Mouse (Mus musculus): ENCODE data around the gene Gm5148.
A peak's percentile ranks its signal among the peaks of the same experiment; 100 is the strongest.

Gene Gm5148

DNA sequence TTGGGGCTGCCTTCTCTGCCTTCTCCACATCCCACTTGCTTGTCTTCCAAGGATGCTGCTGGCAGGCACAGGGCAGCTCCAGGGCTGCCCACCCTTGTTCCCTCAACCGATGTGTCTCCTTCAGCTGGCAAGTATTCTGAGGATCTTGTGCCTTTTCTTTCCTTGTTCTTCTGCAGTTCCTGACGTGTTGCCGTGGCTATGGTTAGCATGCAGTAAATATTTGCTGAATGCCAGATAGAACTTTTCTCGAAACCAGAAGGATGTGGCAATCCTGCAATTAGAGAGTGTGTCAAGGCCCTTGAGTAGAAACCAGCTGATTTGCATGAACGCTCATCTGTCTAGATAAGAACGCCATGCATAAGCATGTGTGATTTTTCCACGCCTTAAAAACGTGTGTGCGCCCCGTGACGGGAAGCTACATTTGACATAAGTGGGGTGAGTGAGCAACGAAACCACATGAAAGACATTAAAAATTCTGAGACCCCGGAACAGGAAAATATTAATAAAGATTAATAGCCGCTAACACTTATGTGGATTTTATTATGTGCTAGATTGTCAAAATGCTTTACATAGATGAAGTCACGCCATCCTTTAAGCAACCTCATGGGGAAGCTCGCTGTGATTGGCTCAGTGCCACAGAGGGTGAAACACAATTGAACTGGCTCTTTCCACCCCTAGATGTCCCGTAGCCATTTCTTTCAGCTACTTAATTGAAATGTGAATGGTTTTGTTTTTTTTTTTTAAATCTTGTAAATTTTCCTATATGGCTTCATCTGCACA, 14.1 kb upstream of the Gm5148 start:
- DNase-seq (ENCODE audit: low read depth, low spot score) = no peak

GRCm38 (mm10) chr3:37737407-37737806, 13.1 kb upstream of the Gm5148 start:
- no peak for DNase-seq (ENCODE audit: low read depth, low spot score)

DNA sequence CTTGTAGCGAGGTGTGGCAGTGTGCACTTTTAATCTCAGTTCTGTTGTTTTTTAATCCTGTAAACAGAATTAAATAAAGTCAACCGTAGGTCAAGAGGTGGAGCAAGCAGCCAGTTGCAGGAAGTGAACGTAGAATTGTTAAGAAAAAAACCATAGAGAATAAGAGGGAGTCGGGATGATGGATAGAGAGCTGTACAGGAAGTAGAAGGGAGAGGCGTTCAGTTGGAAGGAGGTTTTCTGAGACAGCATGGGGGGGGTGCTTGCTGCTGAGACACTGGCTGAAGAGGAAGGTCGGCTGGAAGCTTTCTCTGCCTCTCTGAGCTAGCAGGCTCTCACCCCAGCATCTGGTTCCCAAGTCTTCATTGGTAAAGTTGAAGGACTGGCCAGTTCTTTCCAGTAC, 10.9 kb upstream of the Gm5148 start:
- no peak for DNase-seq (ENCODE audit: low read depth, low spot score)

DNA sequence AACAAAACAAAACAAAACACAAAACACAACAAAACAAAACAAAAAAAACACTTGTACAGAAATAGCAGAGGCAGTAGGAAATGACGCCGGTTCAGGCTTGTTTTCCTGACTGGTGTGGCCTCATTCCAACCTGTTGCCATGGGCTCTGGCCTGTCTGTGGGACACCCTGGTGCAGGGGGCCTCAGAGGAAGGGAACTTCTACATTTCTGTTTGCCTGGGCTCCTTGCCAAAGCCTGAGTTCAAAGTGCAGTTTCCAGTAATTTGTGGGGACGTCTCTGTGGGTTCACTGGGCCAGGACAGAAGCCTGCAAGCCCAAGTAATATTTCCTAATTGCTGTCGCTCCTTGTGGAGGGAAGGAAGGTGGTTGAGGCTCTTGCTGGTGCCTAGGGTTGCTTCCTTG, 4.9 kb upstream of the Gm5148 start:
- DNase-seq (ENCODE audit: low read depth, low spot score) = no peak

DNA sequence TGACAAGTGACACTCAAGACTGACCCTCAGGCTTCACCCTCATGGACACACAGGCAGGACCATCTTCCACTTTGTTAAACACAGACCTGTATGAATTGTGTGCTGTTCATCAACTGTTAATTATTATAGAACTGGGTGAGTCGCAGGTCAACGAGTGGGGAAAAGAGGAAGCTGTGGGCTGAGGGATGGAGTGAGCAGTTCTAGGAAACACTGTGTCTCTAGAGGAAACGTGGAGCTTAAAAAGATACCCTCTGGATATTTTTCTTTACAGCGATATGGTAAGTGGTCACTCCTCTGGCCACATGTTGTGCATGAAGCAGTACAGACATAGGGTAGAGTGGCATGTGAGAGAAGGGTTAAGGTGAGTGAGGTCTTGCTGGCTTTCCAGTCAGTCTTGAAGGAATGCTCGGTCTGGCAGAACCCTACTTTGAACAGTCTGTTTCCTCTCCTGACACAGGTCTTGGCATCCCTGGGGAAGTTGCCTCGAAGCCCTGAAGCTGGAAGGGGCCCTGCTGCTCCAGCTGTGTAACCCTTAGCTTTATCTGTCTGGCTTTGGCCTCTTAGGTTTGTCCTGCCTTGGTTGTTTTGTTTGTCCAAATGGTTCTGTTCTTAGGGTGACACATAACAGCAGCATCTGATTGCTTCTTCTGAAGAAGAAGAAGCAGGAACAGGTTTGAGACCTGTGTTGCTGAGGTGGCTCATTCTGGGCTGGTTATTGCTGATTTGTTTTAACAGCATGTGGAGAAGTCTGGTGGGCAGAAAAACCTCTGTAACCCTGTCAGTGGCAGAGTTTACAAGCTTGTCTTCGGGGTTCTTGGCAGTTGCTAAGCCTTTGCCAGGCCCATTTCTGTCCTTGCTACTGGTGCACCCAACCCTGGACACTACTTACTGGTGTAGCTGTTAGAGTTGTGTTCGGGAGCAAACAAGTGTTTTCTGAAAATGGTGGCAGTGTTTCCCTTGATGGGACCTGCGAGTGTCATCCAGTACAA, 4.1 kb upstream of the Gm5148 start:
- no peak for DNase-seq (ENCODE audit: low read depth, low spot score)

- no peak for DNase-seq (ENCODE audit: low read depth, low spot score)
Measured at GRCm38 (mm10) chr3:37727392-37727791, 3.1 kb upstream of the Gm5148 start.

DNA sequence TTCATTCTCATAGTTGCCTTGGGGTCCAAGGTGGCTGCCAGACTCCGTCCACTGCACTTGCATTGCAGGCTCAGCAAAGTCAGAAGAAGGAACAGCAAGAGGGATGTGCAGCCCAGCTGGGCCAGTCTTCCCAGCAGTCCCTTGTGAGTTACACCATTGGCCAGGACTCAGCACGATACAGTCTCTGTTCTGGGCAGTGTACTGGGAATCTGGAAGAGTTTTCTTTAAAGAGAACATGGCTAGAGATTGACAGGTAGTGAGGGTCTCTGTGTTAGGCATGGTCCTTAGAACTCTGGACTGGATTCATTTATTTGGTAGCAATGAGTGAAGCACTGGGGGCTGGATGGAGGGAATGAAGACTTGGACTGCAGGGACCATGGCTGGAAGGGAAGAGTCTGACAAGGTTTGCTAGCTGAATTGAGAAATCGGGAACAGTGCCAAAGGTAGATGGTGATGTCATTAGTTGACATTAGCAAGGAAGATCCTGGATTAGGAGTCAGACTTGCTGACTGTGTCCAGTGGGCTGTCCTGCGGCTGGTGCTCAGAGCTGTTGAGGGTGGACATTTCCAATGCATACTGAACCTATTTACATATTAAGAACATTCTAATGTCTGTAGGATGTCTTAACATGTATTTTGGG, 2.3 kb upstream of the Gm5148 start:
- DNase-seq (ENCODE audit: low read depth, low spot score) = no peak

DNA sequence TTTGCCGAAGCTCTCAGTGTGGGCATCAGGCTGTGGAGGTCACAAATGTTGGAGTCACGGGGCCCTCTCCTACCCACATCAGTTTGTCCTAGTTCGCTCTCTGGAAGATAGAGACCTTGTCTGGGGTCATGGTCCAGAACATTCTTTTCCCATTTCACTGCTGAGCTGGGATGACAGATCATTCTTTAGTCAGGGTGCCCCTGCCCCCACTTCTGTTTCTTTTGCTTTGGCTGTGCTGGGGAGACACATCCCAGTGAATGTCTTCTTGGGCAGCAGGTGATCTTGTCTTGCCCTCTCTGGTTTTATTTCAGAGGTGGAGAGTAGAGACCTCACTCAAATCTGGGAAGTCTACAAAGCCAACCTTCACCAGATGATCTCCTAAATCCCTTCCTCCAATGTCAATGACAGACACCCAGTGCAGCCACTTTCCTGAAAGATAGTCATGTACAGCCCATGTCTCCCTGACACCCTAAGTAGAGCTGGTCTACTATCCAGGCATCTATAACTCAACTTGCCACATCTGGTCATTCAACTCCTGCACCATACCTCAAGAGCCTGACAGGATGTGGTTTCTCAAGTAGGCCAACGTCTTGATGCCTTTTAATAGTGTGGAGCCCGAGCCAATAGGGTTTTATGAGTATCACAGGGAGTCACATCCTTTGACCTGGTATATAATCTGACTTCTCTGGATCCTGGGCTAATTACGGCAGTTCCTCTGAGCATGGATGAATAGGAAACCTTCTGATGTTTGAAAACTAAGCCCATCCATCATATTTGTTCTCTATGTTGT, 851 bp upstream of the Gm5148 start:
- no peak for DNase-seq (ENCODE audit: low read depth, low spot score)

GRCm38 (mm10) chr3:37723662-37724170, 574 bp downstream of the Gm5148 start:
- DNase-seq (ENCODE audit: low read depth, low spot score) = no peak

GRCm38 (mm10) chr3:37723061-37723521, 1.2 kb downstream of the Gm5148 start:
- no peak for DNase-seq (ENCODE audit: low read depth, low spot score)

DNA sequence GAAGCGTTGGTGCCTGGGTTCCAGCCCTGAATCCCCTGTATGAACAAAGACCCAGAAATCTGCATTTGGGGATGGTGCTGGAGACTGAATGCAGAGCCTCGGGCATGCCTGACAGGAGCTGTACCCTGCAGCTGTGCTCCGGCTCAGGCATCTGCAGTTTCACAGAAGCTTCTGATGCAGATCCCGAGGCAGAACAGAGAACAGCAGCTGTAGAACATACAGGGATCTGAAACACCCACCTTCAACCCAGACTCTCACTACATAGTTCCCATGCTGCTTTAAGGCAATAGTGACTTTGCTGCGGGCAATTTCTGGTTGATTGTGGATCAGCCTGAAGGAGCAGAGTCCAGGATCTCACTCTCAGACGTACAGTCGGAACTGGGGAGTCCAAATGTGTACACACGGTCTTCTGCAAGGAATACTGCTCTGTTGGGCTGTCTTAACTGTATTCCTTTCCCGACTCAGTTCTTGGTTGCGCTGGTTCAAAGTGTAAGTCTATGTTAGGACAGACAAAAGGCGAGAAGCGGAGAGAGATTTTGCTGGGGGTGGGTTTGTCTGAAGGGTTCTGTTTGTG, 1.7 kb downstream of the Gm5148 start:
- DNase-seq (ENCODE audit: low read depth, low spot score) = no peak

GRCm38 (mm10) chr3:37716992-37717391, 7.3 kb downstream of the Gm5148 start:
- no peak for DNase-seq (ENCODE audit: low read depth, low spot score)

DNA sequence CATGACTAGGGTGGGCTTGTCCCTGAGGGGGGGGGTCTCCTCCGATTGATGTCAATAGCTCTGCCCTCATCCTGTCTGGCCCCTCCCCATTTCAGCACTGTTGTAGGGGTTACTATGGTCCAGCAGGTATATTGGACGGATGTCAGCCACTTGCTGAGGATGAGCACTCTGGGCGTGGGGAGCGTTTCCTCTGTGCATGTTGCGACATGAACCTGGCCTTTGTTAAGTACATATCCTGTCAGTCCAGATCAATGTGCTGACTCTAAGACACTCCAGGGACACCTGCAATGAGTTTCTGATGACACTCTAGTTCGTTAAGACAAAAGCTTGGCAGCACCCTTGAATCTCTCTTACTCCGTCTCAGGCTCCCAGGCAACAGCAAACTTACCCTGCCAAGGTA, 8.6 kb downstream of the Gm5148 start:
- DNase-seq (ENCODE audit: low read depth, low spot score) = no peak

GRCm38 (mm10) chr3:37712501-37712900, 11.8 kb downstream of the Gm5148 start:
- no peak for DNase-seq (ENCODE audit: low read depth, low spot score)

DNA sequence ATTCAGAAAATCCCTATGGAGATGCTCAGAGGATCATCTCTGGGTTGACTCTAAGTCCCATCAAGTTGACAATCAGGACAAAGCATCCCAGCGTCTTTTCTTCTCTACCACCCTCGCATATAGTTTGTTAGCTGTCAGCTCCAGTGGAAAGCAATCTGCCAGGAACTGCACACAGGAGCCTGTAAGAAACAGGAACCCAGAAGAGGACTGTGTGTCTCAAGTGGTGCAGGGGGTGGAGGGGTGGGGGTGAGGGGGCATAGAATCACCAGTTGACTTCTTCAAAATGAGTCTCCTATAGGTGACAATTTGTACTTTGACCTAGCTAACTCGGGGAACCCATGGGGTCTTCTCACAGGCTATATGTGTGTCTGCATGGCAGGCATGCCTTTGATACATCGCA, 12.7 kb downstream of the Gm5148 start:
- DNase-seq (ENCODE audit: low read depth, low spot score) = no peak

- no peak for DNase-seq (ENCODE audit: low read depth, low spot score)
Measured at GRCm38 (mm10) chr3:37707801-37708200, 16.5 kb downstream of the Gm5148 start.

DNA sequence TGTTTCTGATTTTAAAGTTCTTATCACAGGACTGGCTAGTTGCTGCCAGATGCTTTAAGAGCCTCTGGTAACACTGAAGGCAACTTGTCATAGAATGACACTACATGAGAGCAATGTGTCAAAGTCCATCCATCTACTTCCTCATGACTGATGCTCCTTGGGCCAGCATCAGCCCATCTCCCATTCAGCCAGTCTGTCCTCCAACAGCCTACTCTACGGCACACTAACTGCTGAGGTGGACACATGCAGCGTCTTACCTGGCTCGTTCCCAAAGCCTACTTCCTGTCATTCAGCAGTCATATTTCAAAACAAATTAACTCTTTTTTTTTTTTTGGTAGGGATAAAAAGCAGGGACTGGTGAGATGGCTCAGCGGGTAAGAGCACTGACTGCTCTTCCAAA, 17.9 kb downstream of the Gm5148 start:
- no peak for DNase-seq (ENCODE audit: low read depth, low spot score)

DNA sequence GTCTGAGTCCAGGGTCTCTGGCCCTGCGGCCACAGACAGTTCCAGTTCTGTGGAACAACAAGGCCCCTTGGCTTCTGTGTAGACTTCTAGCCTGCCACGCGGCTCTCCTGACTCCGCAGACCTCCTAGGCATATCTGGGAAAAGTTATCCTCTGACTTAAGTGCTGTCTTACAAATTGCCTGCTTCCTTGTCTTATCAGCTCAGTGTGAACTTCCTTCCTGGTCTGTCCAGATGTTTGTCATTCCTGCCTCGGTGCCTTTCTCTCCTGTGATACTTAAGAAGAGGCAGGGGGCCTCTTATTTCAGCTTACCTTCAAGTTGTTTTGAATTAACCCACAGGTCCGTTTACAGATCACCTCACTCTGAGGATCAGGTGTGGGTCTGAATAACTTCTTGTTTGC, 18.9 kb downstream of the Gm5148 start:
- DNase-seq (ENCODE audit: low read depth, low spot score) = no peak

- DNase-seq (ENCODE audit: low read depth, low spot score) = peak; percentile 33
Measured at GRCm38 (mm10) chr3:37704701-37705279, 19.5 kb downstream of the Gm5148 start.

GRCm38 (mm10) chr3:37703066-37703465, 21.2 kb downstream of the Gm5148 start:
- no peak for DNase-seq (ENCODE audit: low read depth, low spot score)

Data from A20 (cell line).